Mouse (Mus musculus) retina, postnatal 1 day (tissue): ENCODE results near the gene Gm11096.
A peak's percentile ranks its signal among the peaks of the same experiment; 100 is the strongest.

Experiments used
- DNase-seq: peaks from one replicate; pipeline ENCODE4 v3.0.0-alpha.2; 2012

Gm11096 gene

GRCm38 (mm10) chr17:81441463-81441862 is at the start of gene Gm11096:
TSS of gene Gm11096 (plus strand) at chr17:81441763.
- no peak for DNase-seq

GRCm38 (mm10) chr17:81393040-81393439 is 48.5 kb upstream of the Gm11096 start:
- no peak for DNase-seq

GRCm38 (mm10) chr17:81394124-81394523 is 47.4 kb upstream of the Gm11096 start:
- no peak for DNase-seq

- peak; percentile 40 for DNase-seq
Measured at GRCm38 (mm10) chr17:81397434-81397833, 44.1 kb upstream of the Gm11096 start.

- DNase-seq, result no peak
Measured at GRCm38 (mm10) chr17:81400377-81400776, 41.2 kb upstream of the Gm11096 start.

- no peak for DNase-seq
Measured at GRCm38 (mm10) chr17:81402636-81403035, 38.9 kb upstream of the Gm11096 start.

- peak; percentile 22 for DNase-seq
Measured at GRCm38 (mm10) chr17:81403121-81403520, 38.4 kb upstream of the Gm11096 start.

GRCm38 (mm10) chr17:81404225-81404624 is 37.3 kb upstream of the Gm11096 start:
- DNase-seq, result no peak

- no peak for DNase-seq
Measured at GRCm38 (mm10) chr17:81412736-81413135, 28.8 kb upstream of the Gm11096 start.

GRCm38 (mm10) chr17:81416361-81417114 is 25.0 kb upstream of the Gm11096 start:
- DNase-seq, result no peak

GRCm38 (mm10) chr17:81419802-81420459 is 21.6 kb upstream of the Gm11096 start:
- DNase-seq, result peak; percentile 21

- DNase-seq, result peak; percentile 61
Measured at GRCm38 (mm10) chr17:81424256-81424912, 17.2 kb upstream of the Gm11096 start.

GRCm38 (mm10) chr17:81427245-81427644 is 14.3 kb upstream of the Gm11096 start:
- DNase-seq, result no peak

GRCm38 (mm10) chr17:81432733-81433132 is 8.8 kb upstream of the Gm11096 start:
- DNase-seq, result no peak

- DNase-seq, result no peak
Measured at GRCm38 (mm10) chr17:81433148-81433547, 8.4 kb upstream of the Gm11096 start.

- peak; percentile 2 for DNase-seq
Measured at GRCm38 (mm10) chr17:81455269-81455668, 13.7 kb downstream of the Gm11096 start.

- no peak for DNase-seq
Measured at GRCm38 (mm10) chr17:81455977-81456376, 14.4 kb downstream of the Gm11096 start.

- no peak for DNase-seq
Measured at GRCm38 (mm10) chr17:81459379-81459778, 17.8 kb downstream of the Gm11096 start.

GRCm38 (mm10) chr17:81468941-81469340 is 27.4 kb downstream of the Gm11096 start:
- no peak for DNase-seq

- peak; percentile 59 for DNase-seq
Measured at GRCm38 (mm10) chr17:81473363-81473762, 31.8 kb downstream of the Gm11096 start.

GRCm38 (mm10) chr17:81477420-81477819 is 35.9 kb downstream of the Gm11096 start:
- DNase-seq, result no peak

GRCm38 (mm10) chr17:81479807-81480206 is 38.2 kb downstream of the Gm11096 start:
- peak; percentile 36 for DNase-seq

- peak; percentile 18 for DNase-seq
Measured at GRCm38 (mm10) chr17:81480351-81481161, 39.0 kb downstream of the Gm11096 start.
